Comparison of ENCODE assay signal across 9 mouse cellular contexts in the genomic region with DNA sequence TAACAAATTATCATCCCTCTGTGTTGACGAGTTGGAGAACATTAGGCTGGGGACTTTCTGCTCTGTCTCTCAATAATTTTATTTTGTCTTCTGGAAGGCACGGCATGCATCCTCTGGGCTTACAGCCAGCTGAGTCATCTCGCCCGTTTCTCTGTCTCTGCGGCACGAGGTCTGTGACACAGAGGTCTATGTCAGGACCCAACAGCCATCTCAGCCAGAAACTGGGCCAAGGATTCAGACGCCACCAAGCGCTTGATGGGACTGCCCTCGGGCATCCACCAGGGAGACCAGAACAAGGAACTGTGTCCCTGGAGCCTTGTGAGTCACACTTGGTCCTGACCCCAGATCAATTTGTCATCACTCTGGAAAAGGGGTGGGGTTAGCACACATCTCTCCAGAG.
A peak's percentile ranks its signal among the peaks of the same experiment; 100 is the strongest.
DNase-seq lines count a peak whose midpoint lies in the region; ATAC-seq lines count a peak whose summit lies in the region.
"Had no signal": no experiment of that assay in that cellular context is flagged by ENCODE, and none has a peak within 500 bp of the region (broad histone marks: within the 10 kb centered on the region; RNA-seq: fewer than 3 reads in every experiment).

No protein-coding gene starts in this region.

- 61% methylated on average over 9 of the region's 9 CpGs for WGBS in kidney, embryonic 16.5 days
- WGBS in limb, embryonic 10.5 days: 89% methylated on average over 9 of the region's 9 CpGs

- H3K4me3 ChIP-seq in kidney, embryonic 16.5 days (ENCODE audit: low read length): no peak overlapping the region
- no peak overlapping the region for H3K4me3 ChIP-seq in limb, embryonic 10.5 days
- H3K4me3 ChIP-seq: embryonic facial prominence, embryonic 13.5 days had no signal

- H3K27me3 ChIP-seq in kidney, embryonic 16.5 days (ENCODE audit: insufficient read depth, low read length): no peaks in the 10 kb centered on the region
- no peaks in the 10 kb centered on the region for H3K27me3 ChIP-seq in limb, embryonic 10.5 days (ENCODE audit: low read depth, poor library complexity, severe bottlenecking)
- H3K27me3 ChIP-seq: embryonic facial prominence, embryonic 13.5 days had no signal

- H3K9ac ChIP-seq in kidney, embryonic 16.5 days (replicated peaks; ENCODE audit: low read length): no peak overlapping the region
- H3K9ac ChIP-seq: embryonic facial prominence, embryonic 13.5 days had no signal

- DNase-seq in kidney, adult 18-20 months: peak; percentile 64
- DNase-seq in adrenal gland, adult 8-10 months: peak; percentile 97
- DNase-seq in gastrocnemius, postnatal 25 days: peak; percentile 77
- no peak for DNase-seq in limb, embryonic 10.5 days (ENCODE audit: low spot score)
- peak; percentile 72 for DNase-seq in urinary bladder, postnatal 14 days (ENCODE audit: low spot score)
- no peak for DNase-seq in natural killer cell, adult 2 months (ENCODE audit: low spot score in 2 of 2)
- DNase-seq in thymus, postnatal 25 days: no peak

- H3K9me3 ChIP-seq in kidney, embryonic 16.5 days (ENCODE audit: low read length): no peaks in the 10 kb centered on the region
- H3K9me3 ChIP-seq in limb, embryonic 10.5 days (replicated peaks): no peaks in the 10 kb centered on the region; the same call in 1 of the 2 replicates
- H3K9me3 ChIP-seq: embryonic facial prominence, embryonic 13.5 days had no signal

- H3K4me1 ChIP-seq in kidney, embryonic 16.5 days (ENCODE audit: insufficient read depth, low read length): peaks cover 7% of the 10 kb centered on the region; the same call in 1 of the 2 replicates
- peaks cover 16% of the 10 kb centered on the region for H3K4me1 ChIP-seq in limb, embryonic 10.5 days

- H3K27ac ChIP-seq in kidney, embryonic 16.5 days (ENCODE audit: low read length): no peak overlapping the region
- H3K27ac ChIP-seq in limb, embryonic 10.5 days: 0 out of 2 replicates have a peak overlapping the region, but pooled peaks have one; percentile 50
- H3K27ac ChIP-seq: embryonic facial prominence, embryonic 13.5 days had no signal

- H3K4me2 ChIP-seq in kidney, embryonic 16.5 days (replicated peaks; ENCODE audit: low read depth, low read length): no peak overlapping the region
- H3K4me2 ChIP-seq: embryonic facial prominence, embryonic 13.5 days had no signal

- no peak for ATAC-seq in kidney, embryonic 16.5 days (ENCODE audit: low FRiP score, low TSS enrichment)

- H3K36me3 ChIP-seq in kidney, embryonic 16.5 days (ENCODE audit: insufficient read depth, low read length): no peaks in the 10 kb centered on the region
- no peaks in the 10 kb centered on the region for H3K36me3 ChIP-seq in limb, embryonic 10.5 days
- H3K36me3 ChIP-seq: embryonic facial prominence, embryonic 13.5 days had no signal

Comparison
In these comparisons a context has a peak if more than half of its experiments do, and no peak if none do; other contexts are left out.
1. DNase-seq: peak in kidney, adult 18-20 months (single experiment), adrenal gland, adult 8-10 months (single experiment), gastrocnemius, postnatal 25 days (single experiment) and urinary bladder, postnatal 14 days (single experiment); none in limb, embryonic 10.5 days (single experiment), natural killer cell, adult 2 months (0 of 2) and thymus, postnatal 25 days (single experiment).